Mouse (Mus musculus) G1E (cell line): ENCODE measurements around the gene Grin2d.

ENCODE experiments used
- CTCF ChIP-seq: IDR thresholded peaks from 2 replicates; pipeline ENCODE4 v1.5.1; 2012; ENCODE audit warnings: low read depth, low read length, inconsistent platforms, mixed read lengths
- GATA2 ChIP-seq: IDR thresholded peaks from 2 replicates; pipeline ENCODE4 v1.6.1; 2012; ENCODE audit warnings: low read depth, low read length, inconsistent platforms, borderline replicate concordance
- POLR2AphosphoS5 ChIP-seq: IDR thresholded peaks from 2 replicates; pipeline ENCODE4 v1.6.1; 2012; ENCODE audit warnings: low read depth, low read length, inconsistent platforms; ENCODE audit not compliant: insufficient replicate concordance
- TAL1 ChIP-seq: conservative IDR thresholded peaks from 2 replicates; pipeline ENCODE4 v1.6.1; 2012; ENCODE audit warnings: low read depth, low read length, inconsistent platforms, mixed read lengths

- TF ChIP-seq CTCF (no peak), GATA2 (no peak), POLR2AphosphoS5 (no peak), TAL1 (no peak)
Observed at GRCm38 (mm10) chr7:45897258-45897757, 19.1 kb upstream of the Grin2d start.
